Mouse (Mus musculus) frontal cortex, postnatal 14 days (tissue): ENCODE data around the gene Prrxl1.

Source experiments
- DNase-seq, 2 experiments: peaks; one replicate each; pipeline ENCODE4 v3.0.0; 2022; ENCODE audit warnings: low spot score in 2 of 2

Gene Prrxl1

GRCm38 (mm10) chr14:32599290-32600041 is at the start of gene Prrxl1:
Gene Prrxl1 (plus strand): TSS chr14:32599407.
- DNase-seq: no peak

GRCm38 (mm10) chr14:32551854-32552253 is 47.4 kb upstream of the Prrxl1 start:
- DNase-seq: no peak

GRCm38 (mm10) chr14:32553198-32553903 is 45.9 kb upstream of the Prrxl1 start:
- no peak for DNase-seq

- no peak for DNase-seq
Observed at GRCm38 (mm10) chr14:32554860-32555526, 44.2 kb upstream of the Prrxl1 start.

GRCm38 (mm10) chr14:32561428-32561827 is 37.8 kb upstream of the Prrxl1 start:
- no peak for DNase-seq

- no peak for DNase-seq
Observed at GRCm38 (mm10) chr14:32563661-32564060, 35.5 kb upstream of the Prrxl1 start.

GRCm38 (mm10) chr14:32572519-32572918 is 26.7 kb upstream of the Prrxl1 start:
- no peak for DNase-seq

- no peak for DNase-seq
Observed at GRCm38 (mm10) chr14:32578420-32578819, 20.8 kb upstream of the Prrxl1 start.

- DNase-seq: no peak
Observed at GRCm38 (mm10) chr14:32583696-32584095, 15.5 kb upstream of the Prrxl1 start.

- peak; percentile 49 to 82 for DNase-seq
Observed at GRCm38 (mm10) chr14:32587013-32587784, 12.0 kb upstream of the Prrxl1 start.

- DNase-seq: no peak
Observed at GRCm38 (mm10) chr14:32590377-32590776, 8.8 kb upstream of the Prrxl1 start.

- no peak for DNase-seq
Observed at GRCm38 (mm10) chr14:32597232-32598231, 1.7 kb upstream of the Prrxl1 start.

- no peak for DNase-seq
Observed at GRCm38 (mm10) chr14:32598437-32599219, 579 bp upstream of the Prrxl1 start.

- no peak for DNase-seq
Observed at GRCm38 (mm10) chr14:32600110-32600509, 903 bp downstream of the Prrxl1 start.

GRCm38 (mm10) chr14:32605508-32605907 is 6.3 kb downstream of the Prrxl1 start:
- no peak for DNase-seq

GRCm38 (mm10) chr14:32606316-32606715 is 7.1 kb downstream of the Prrxl1 start:
- DNase-seq: no peak

GRCm38 (mm10) chr14:32609392-32609791 is 10.2 kb downstream of the Prrxl1 start:
- DNase-seq: no peak

- DNase-seq: no peak
Observed at GRCm38 (mm10) chr14:32617253-32617652, 18.0 kb downstream of the Prrxl1 start.

- DNase-seq: no peak
Observed at GRCm38 (mm10) chr14:32624245-32624644, 25.0 kb downstream of the Prrxl1 start.

- no peak for DNase-seq
Observed at GRCm38 (mm10) chr14:32624811-32625210, 25.6 kb downstream of the Prrxl1 start.
